Mouse (Mus musculus): Measurements from ENCODE around the gene Tmem144. TPM values are rescaled to one million over a fixed set of nuclear protein-coding genes. Genes with fewer than 3 reads are reported as not detected.

Tmem144 gene
- polyA plus RNA-seq (2012; rRNA removed): 4.1 and 5.2 TPM in 2 replicates

DNA sequence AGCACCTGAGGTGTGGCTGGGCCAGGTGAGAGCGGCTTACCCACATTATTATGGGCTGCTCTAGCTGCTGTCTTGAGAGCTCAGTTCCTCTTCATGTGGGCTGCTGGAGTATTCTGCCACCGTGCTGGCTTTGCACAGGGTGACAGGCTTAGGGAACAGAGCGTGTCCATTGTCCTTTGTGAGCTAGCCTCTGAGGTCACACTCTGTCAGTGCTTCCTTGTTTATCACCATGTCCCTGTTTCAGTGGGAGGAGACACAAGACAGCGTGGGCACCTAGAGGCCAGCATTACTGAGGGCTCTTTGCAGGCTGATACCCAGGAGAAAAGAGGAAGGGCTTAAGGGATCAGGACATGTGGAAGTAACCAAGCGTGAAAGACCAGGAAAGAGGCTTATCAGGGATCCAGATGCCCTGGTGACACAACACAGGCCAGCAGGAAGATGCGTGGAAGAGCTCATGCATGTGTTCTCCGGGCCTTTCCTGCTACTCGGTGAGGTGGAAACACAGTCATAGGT, at the start of gene Tmem144:
Gene Tmem144, minus strand, starts transcription at position 120 of the 513 bp plus-strand sequence.
- H3K4me3 ChIP-seq (ENCODE audit: insufficient read depth, low read length): no peak within 1 kb of the TSS
- H3K4me1 ChIP-seq (ENCODE audit: control insufficient read depth, insufficient read depth, low read length): peaks cover 5% of the 10 kb centered on the region; the same call in 1 of the 2 replicates
- 0 out of 2 replicates have a peak within 1 kb of the TSS, but pooled peaks have one; percentile 48 for H3K27ac ChIP-seq (ENCODE audit: insufficient read depth, low read length)
- TF ChIP-seq POLR2A (IDR thresholded peaks at IDR 0.05; ENCODE audit: extremely low read depth, insufficient read depth, low read length) (peak; percentile 46; the same call in 1 of the 2 replicates), CTCF (IDR thresholded peaks at IDR 0.05; ENCODE audit: extremely low read depth, insufficient read depth, low read length) (no peak)

DNA sequence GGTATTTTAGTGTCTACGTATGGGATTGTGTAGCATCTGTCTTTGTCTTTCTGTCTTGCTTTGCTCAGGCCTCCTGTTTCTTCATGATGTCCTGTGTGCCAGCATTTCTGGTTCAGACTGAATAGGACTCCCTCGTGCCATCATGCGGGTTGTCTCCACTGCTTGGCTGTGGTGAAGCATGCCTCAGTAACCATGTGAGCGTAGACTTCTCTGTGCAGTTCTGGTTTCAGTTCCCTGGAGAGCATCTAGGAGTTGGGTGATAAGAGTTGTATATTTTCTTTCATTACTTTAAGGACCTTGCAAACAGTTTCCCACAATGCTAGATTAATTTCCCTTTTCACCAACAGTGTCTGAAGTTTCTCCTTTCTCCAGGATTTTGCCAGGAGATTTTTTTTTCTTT, 49.2 kb upstream of the Tmem144 start:
- TF ChIP-seq POLR2A (IDR thresholded peaks at IDR 0.05; ENCODE audit: extremely low read depth, insufficient read depth, low read length): no peak
- no peak for TF ChIP-seq CTCF (IDR thresholded peaks at IDR 0.05; ENCODE audit: extremely low read depth, insufficient read depth, low read length)
- H3K4me3 ChIP-seq (ENCODE audit: insufficient read depth, low read length): no peak overlapping the region
- H3K4me1 ChIP-seq (ENCODE audit: control insufficient read depth, insufficient read depth, low read length): peaks cover 7% of the 10 kb centered on the region
- H3K27ac ChIP-seq (ENCODE audit: insufficient read depth, low read length): no peak overlapping the region

DNA sequence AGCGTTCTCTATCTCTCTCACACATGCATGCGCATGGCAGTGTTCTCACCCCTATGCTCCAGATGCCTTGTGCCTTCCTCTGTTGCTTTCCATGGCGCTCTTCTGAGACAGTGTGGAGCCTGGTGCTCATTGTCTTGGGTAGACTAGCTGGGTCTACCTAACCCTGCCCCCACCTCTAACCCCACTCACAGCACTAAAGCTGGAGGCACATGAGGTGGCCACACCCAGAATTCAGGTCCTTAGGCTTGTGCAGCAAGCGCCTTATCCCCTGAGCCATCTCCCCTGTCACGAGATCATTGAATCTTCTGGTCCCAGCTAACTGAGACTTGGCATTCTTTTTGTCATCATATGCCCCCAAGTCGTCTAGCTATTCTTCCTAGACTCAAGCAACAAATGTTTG, 48.7 kb upstream of the Tmem144 start:
- H3K27ac ChIP-seq (ENCODE audit: insufficient read depth, low read length): no peak overlapping the region
- no peak overlapping the region for H3K4me3 ChIP-seq (ENCODE audit: insufficient read depth, low read length)
- H3K4me1 ChIP-seq (ENCODE audit: control insufficient read depth, insufficient read depth, low read length): peaks cover 7% of the 10 kb centered on the region
- no peak for TF ChIP-seq POLR2A (IDR thresholded peaks at IDR 0.05; ENCODE audit: extremely low read depth, insufficient read depth, low read length)
- no peak for TF ChIP-seq CTCF (IDR thresholded peaks at IDR 0.05; ENCODE audit: extremely low read depth, insufficient read depth, low read length)

DNA sequence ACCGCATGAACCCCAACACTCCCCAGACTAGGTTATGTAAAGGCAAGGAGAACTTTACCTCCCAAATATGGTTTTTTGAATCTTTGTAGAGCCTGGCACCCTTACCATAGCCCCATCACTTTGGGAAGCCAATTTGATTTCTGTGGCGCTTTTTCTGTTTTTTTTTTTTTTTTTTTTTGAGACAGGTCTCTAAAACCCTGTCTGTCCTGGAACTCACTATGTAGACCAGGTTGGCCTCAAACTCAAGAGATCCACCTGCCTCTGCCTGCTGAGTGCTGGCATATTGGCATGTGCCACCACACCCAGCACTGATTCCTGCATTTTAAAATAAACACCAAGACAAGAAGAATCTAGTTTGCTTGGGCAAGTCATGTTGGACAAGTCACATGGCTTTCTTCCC, 47.9 kb upstream of the Tmem144 start:
- H3K4me1 ChIP-seq (ENCODE audit: control insufficient read depth, insufficient read depth, low read length): peaks cover 7% of the 10 kb centered on the region
- H3K27ac ChIP-seq (ENCODE audit: insufficient read depth, low read length): no peak overlapping the region
- no peak overlapping the region for H3K4me3 ChIP-seq (ENCODE audit: insufficient read depth, low read length)
- TF ChIP-seq CTCF (IDR thresholded peaks at IDR 0.05; ENCODE audit: extremely low read depth, insufficient read depth, low read length) (no peak), POLR2A (IDR thresholded peaks at IDR 0.05; ENCODE audit: extremely low read depth, insufficient read depth, low read length) (no peak)

DNA sequence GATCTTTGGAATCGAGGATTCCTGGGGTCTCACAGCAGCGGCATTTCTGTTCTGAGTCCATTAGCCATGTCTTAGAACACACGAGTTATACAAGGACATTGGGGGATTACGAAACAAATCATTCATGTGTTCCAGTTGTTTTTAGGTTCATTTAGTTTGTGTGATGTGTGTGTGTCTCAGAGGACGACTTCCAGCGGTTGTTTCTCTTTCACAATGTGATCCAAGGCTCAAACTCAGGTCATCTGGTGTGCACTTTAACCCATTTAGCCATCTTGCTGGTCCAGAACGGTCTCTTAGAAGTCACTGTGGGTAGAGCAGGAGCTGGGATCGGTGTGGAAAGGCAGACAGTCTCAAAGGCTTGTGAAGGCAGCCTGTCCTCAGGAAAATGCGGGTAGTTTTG, 47.3 kb upstream of the Tmem144 start:
- H3K4me3 ChIP-seq (ENCODE audit: insufficient read depth, low read length): no peak overlapping the region
- H3K4me1 ChIP-seq (ENCODE audit: control insufficient read depth, insufficient read depth, low read length): peaks cover 7% of the 10 kb centered on the region
- no peak for TF ChIP-seq CTCF (IDR thresholded peaks at IDR 0.05; ENCODE audit: extremely low read depth, insufficient read depth, low read length)
- TF ChIP-seq POLR2A (IDR thresholded peaks at IDR 0.05; ENCODE audit: extremely low read depth, insufficient read depth, low read length): no peak
- H3K27ac ChIP-seq (ENCODE audit: insufficient read depth, low read length): no peak overlapping the region

DNA sequence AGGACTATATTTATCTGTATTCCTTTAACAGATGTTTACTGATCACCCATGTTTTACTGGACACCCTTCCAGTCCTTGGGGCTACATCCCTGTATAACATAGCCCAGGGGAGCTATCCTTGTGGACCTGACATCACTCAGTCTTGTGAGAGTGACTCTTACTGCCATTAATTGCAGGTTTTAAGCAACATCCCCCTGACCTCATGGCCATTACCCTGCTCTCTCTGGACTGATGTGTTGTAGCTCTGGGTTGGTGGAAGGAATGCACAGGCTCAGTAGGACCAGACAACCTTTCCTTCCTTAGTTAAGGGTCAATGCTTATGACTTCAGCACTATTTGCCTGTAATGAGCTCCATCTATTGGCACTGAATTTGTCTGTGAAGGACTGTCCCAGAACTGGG, 45.9 kb upstream of the Tmem144 start:
- TF ChIP-seq CTCF (IDR thresholded peaks at IDR 0.05; ENCODE audit: extremely low read depth, insufficient read depth, low read length) (no peak), POLR2A (IDR thresholded peaks at IDR 0.05; ENCODE audit: extremely low read depth, insufficient read depth, low read length) (no peak)
- peak overlapping the region; percentile 68; the same call in 1 of the 2 replicates for H3K27ac ChIP-seq (ENCODE audit: insufficient read depth, low read length)
- no peak overlapping the region for H3K4me3 ChIP-seq (ENCODE audit: insufficient read depth, low read length)
- peaks cover 7% of the 10 kb centered on the region for H3K4me1 ChIP-seq (ENCODE audit: control insufficient read depth, insufficient read depth, low read length)

DNA sequence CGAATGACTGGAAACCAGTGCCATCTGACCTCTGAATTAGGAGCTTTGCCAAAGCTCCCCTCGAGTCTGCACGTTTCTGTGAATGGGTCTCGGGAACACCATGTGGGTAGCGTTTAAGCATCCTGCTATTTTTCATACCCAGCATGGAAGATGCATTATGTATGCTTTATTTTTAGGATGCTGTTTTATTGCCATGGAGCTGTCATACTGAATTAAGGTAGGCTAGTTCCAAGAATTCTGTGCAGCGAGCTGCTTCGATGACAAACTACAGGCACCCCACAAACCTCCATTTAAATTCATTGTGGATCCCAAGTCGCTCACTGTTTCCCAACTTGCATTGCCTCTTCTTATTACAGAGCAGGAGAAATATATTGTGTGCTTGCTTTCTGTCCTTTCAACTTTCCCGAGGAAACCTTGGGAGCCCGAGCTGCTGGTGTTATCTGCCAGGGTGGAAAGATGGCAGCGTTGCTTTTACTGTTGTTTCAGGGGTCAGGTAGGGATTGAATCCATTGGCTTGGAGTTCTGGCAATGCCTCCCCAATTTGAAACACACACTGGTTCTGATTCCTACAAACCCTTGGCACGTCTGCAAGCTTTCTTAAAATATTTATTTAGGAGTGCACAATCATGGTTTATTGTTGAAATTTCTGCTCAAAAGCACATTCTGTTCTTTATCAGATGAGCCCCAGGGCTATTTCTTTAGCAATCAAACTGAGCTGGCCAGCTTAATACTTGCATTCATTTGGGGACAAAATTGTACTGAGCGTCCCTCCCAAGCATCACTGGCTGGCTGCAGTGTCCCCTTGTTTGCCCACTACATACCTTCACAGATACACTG, 45.2 kb upstream of the Tmem144 start:
- Histone ChIP-seq H3K27ac (ENCODE audit: insufficient read depth, low read length) (peak overlapping the region; percentile 68; the same call in 1 of the 2 replicates), H3K4me1 (ENCODE audit: control insufficient read depth, insufficient read depth, low read length) (peaks cover 7% of the 10 kb centered on the region), H3K4me3 (ENCODE audit: insufficient read depth, low read length) (no peak overlapping the region)
- TF ChIP-seq CTCF (IDR thresholded peaks at IDR 0.05; ENCODE audit: extremely low read depth, insufficient read depth, low read length) (no peak), POLR2A (IDR thresholded peaks at IDR 0.05; ENCODE audit: extremely low read depth, insufficient read depth, low read length) (no peak)

DNA sequence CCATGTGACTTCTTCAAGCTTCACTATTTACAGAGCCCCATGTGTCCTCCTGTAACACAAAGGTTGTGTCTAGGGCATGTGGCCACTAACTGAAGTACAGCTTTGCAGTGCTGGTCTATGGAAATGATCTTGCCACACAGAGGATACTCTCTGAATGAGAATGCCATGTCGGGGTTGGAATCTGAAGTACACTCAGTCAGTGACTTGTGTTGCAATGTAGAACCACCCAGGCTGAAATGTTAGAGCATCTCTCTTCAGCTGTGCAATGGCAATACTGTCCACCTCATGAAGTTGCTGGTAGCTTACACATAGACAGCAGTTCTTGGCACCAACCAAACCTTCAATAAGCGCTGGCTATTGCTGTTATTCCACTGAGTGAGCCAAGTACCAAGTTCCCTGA, 35.4 kb upstream of the Tmem144 start:
- Histone ChIP-seq H3K27ac (ENCODE audit: insufficient read depth, low read length) (no peak overlapping the region), H3K4me3 (ENCODE audit: insufficient read depth, low read length) (no peak overlapping the region), H3K4me1 (ENCODE audit: control insufficient read depth, insufficient read depth, low read length) (peaks cover 1% of the 10 kb centered on the region; the same call in 1 of the 2 replicates)
- no peak for TF ChIP-seq POLR2A (IDR thresholded peaks at IDR 0.05; ENCODE audit: extremely low read depth, insufficient read depth, low read length)
- TF ChIP-seq CTCF (IDR thresholded peaks at IDR 0.05; ENCODE audit: extremely low read depth, insufficient read depth, low read length): no peak

DNA sequence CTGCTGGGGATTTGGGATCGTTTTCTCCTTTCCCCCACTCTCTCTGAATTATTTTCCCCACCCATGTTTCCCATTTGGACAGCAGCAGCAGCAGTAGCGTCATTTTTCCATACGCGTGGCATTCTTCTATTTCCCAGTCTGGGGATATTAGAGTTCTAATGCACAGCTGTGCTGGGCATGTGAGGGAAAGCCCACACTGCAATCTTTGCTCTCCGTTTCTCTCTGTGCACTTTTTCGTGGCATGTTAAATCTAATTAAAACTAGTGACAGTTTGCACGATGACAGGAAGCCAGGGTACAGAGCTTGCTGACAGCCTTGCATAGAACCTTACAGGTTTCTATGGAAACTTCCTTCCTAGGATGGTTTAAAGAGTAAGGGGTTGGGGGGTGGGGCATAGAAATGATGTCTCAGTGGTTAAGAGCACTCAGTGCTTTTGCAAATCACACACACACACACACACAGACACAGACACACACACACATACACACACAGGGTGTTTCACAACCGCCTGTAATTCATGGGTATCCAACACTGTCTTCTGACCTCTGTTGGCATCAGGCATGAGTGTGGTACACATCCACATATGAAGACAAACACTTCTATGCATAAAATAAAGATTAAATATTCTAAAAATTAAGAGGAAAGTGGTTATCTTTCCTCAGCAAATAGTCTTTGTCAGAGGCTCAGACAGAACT, 34.7 kb upstream of the Tmem144 start:
- TF ChIP-seq POLR2A (IDR thresholded peaks at IDR 0.05; ENCODE audit: extremely low read depth, insufficient read depth, low read length): no peak
- TF ChIP-seq CTCF (IDR thresholded peaks at IDR 0.05; ENCODE audit: extremely low read depth, insufficient read depth, low read length): no peak
- H3K4me1 ChIP-seq (ENCODE audit: control insufficient read depth, insufficient read depth, low read length): peaks cover 1% of the 10 kb centered on the region; the same call in 1 of the 2 replicates
- H3K4me3 ChIP-seq (ENCODE audit: insufficient read depth, low read length): no peak overlapping the region
- 0 out of 2 replicates have a peak overlapping the region, but pooled peaks have one; percentile 26 for H3K27ac ChIP-seq (ENCODE audit: insufficient read depth, low read length)

Data from cortical plate, adult 2 months (tissue).